Mouse (Mus musculus): ENCODE results near the gene Cntnap2. TPM values are rescaled to one million over a fixed set of nuclear protein-coding genes. Genes with fewer than 3 reads are reported as not detected.

Cntnap2 gene
- 1 to 10 TPM; 7.0 to 7.6 TPM for total RNA-seq (2021)
- long read RNA-seq, experiment 1, full-length matches to known transcripts, result 1 of 21 reads
- long read RNA-seq, experiment 1, partial matches to known transcripts, result 0 of 21 reads
- long read RNA-seq, experiment 1, other reads (novel, unspliced or antisense), result 20 of 21 reads
- long read RNA-seq, experiment 2, full-length matches to known transcripts, result 1 of 20 reads
- long read RNA-seq, experiment 2, partial matches to known transcripts, result 1 of 20 reads
- long read RNA-seq, experiment 2, other reads (novel, unspliced or antisense), result 18 of 20 reads

DNA sequence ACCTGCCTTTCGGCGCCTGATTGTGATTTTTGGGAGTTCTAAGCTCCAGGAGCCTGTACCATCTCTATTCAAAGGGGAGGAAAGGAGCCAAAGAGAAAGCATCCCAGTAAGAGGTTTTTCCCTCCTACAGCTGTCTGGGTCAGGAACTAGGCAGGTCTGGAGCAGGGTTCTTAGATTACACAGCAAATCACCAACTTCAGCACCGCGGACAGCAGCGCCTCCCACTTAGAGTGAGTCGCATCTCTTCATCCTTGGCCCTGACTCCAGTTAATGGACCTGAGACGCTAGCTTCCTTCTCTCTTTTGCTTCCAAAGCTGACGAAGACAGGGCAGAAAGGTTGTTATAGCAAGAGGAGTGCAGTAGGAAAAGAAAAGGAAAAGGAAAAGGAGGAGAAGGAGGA is at the start of gene Cntnap2:
Gene Cntnap2 (plus strand): TSS at position 267 of the 400 bp plus-strand sequence.
- DNase-seq, result no peak

DNA sequence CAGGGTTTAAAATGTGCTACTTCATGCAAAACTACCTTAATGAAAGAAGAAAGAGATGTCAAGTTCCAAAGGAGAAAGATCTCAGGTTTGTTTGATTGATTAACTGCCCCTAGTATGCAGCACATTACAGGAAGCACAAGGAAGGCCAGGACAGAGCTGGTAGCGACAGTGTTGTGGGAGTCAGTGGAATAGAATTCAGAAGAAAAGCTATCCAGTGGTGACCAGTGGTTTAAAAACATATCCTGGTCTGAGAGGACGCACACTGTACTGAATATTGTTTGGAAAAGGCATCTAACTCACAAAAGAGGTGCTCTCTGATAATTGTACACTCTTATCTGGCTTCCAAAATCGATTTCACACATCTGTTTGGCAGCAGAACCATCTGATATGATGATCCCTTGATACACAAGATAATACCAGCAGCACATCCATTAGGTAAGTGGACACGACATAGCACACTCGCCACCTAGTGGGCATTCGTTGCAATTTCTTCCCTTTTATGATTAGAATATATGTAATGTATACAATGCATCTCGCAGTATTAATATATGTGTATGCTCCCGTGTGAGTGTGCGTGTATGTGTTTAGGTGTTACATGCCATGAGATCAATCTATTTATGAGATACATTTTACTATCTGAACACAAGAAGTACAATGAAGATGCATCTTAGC is 33.0 kb upstream of the Cntnap2 start:
- DNase-seq, result no peak

DNA sequence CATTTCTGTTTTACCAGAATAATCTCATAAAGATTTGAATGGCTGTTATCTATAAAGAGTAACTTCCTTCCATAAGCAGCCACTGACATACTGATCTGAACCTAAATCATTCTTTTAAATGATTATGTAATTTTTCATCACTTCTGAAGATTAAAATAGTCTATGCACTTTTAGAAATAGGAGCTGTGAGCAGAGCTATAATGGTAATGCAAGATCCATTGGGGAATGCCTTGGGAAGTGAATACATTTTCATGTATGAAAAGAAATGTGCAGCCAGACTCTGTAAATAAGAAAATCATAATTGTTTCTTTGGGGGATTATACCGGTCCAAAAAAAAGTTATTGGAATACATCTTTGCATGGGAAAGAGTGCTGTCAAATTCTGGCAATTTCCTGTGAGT is 19.7 kb upstream of the Cntnap2 start:
- no peak for DNase-seq

DNA sequence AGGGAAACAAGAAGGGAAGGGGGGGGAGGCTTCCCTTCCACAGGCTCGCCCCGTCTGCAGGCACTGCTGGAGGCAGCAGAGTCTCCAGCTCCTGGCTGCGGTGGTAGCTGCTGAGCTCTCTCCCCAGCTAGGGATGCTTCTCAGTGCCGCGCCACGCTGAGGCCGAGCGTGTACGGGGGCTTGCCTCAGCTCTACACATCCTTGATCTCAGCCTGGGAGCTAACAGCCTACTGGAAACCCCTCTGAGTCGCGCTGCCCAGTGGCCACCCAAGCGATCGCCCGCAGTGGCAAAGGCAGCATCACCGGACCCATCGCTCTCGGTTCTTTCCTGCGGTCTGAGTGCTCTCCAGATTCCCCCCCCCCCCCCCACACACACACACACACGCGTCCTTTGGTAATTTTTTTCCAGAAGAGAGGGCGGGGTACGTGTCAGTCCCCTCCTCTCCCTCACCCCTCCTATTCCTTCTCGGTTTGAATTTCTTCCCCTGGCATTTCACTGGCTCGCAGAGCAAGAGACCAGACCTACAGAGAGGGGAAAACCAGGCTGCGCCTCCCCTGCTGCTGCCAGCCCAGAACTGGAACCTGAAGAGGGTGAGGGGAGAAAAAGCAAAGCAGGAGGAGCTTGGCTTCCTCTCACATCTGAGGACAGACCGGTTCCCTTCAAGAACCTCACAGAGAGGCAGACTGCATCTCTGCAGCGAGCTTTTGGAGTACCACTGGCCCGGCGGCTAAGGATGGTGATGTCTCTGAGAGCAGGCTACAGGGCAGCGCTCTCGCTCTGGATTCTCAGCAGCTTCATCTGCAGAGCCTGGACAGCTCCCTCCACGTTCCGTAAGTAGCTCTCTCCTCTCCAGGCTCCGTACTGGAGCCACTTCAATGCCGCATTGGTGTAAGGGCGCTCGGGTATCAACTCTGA is 657 bp downstream of the Cntnap2 start:
- no peak for DNase-seq

DNA sequence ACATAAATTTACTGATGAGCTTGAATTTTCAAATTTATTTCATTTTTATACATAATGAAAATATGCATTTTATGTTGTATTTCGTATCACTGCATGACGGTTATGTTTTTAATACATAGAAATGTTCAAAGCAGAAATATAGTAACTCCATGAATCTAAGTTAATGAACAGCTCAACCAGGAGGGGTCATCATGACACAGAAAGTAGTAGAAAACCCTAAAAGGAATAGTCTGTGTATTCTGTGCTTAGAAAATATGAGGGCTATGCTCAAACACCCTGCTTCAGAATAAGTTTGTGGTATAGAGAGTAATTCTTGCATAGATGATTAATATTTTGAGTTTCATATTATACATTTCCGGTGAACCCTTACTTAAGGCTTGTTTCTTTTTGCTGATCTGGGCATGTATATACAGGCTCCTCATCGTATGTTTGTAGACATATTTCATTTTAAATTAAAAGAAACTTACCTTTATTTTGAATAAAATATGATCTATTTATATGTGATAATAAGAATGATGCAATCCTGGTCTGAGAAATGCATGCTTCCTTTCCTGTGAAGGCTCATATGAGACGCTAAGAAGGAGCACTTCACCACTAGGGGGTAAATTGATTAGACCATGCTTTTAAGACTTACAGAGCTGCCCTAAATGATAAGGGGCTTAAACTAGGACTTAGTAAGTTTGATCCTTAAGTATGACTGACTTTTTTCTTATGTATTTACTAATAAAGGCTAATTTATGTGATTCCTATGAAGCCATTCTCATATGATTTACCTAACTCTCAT is 3.2 kb downstream of the Cntnap2 start:
- no peak for DNase-seq

DNA sequence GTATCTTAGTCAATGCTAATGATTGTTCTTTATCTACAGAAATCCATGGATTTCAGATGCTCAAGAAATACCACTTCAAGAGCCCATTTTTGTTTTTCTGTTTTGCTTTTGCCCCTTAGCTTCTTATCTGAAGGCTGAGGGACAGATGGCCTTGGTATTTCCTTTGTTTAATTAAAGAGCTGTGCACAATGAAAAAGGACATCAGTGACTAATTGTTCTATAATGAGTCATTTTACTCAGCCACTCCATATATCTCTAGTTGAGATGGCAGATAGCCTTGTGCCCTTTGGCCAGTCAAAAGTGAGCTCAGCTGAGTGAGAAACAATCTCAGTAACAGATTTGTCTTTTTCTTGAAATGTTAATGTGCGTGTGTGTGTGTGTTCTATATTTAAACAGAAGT is 29.1 kb downstream of the Cntnap2 start:
- DNase-seq, result no peak

DNA sequence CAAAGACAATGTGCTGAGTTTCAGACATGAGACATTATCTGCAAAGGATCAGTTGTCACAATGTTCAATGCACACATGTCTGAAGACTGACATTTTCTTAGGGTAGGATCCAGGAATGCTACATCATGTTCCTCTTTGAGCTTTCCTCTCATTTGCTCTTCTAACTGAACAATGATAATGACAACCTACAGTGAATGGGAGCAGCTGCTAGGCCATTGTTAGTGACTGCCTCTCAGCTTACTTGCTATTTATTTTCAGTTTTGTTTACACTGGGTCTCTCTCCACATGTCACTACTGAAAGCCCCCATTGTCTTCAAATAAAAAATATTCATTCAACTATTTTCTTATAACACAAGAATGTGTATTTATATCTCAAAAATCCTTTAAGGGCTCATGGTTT is 54.5 kb downstream of the Cntnap2 start:
- DNase-seq, result no peak

DNA sequence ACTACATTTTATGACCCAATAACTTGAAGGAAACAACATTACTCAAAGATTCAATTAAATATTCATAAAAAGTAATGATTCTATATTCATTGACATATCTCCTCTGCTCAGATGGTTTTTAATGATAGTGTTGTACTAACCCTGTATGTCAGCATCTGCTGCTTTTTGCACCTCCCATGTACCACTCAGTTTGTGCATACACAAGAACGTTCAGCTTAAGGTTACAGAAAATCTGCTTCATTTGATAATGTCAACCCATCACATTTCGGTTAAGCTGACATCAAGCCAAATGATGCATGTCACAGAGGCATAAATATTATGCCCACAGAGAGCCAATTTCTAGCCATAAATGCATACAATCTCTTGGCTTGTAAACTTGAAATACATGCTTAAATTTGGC is 85.7 kb downstream of the Cntnap2 start:
- DNase-seq, result no peak

DNA sequence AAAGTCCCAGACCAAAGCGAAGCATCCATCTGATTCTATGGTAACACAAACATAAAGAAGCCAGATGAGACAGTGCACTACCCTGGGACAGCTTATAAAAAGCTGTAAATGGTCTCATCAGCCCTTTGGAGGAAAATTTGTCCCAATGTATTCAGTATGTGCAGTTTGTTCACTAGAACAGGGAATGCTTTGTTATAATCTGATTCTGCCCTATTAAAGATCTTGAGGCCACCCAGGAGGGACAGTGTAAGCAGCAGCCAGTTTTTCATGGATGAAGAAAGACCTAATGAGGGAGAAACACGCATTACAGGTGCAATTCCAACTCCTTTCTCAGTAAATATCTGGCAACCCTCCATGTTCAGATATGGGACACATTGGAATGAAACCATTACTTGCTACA is 145.9 kb downstream of the Cntnap2 start:
- DNase-seq, result no peak

DNA sequence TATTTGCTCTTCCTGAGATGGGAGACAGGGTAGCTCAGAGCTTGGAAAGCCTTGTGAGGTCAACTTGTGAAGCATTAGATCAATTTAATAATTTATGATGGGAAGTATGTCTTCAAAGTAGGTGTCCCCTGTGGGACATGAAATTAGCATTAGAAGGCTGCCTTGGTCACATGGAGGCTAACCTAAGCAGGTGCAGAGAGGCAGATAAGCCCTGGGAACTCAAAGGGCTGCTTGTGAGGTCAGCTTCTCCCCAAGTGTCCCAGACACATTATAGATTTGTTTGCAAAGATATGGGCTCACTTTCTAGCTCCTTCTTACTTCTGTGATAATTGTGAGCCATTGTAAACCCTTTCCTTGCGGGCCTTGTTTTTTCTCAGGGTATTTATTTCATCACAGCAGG is 155.2 kb downstream of the Cntnap2 start:
- DNase-seq, result no peak

DNA sequence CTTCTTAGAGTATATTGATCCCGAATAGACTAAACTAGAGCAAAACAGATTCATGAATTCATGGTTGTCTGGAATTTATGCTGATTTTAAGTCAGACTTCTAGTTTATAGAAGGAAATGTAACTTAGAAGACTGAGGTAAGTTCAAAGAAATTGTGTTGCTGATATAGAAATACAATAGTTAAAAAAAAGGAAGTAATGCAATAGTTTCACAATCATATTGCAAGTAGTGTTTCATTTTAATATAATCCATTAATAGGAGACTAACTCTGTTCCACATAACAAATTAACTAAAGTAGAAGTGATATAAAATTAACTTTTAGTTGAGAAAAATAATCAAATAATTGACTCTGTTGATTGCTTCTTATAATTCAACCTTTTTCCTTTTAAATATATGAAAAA is 169.8 kb downstream of the Cntnap2 start:
- DNase-seq, result no peak

DNA sequence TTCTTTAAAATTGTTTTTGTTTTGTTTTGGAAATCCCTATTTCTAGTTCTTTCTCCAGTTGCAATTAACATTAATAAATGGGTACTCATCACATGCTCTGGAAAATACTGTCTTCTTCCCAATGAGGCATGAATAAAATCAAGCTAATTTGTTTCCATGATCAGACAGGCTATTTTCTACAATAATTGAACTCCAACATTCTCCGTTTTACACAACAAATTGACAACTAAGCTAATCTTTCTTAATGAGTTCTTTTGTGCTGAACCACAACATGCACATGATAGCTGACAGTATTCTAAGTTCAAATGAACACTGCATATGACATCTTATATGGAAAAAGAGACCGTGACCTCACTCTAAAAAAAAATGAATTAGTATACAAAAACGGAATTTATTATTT is 173.4 kb downstream of the Cntnap2 start:
- DNase-seq, result no peak

DNA sequence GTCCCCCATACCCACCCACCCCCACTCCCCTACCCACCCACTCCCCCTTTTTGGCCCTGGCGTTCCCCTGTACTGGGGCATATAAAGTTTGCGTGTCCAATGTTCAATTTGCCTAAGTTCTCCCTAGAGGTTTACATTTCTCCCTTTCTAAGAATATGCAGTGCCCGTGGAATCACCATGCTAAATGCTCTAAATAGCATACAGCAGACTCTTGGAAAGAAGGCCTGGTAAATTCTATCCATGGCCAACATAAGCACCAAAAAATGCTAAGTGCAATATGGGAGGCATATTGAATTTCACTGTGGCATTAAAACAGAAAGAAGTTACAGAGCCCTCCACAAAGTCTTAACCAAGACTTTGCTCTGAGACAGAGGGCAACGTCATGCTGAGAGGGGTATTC is 177.4 kb downstream of the Cntnap2 start:
- DNase-seq, result no peak

DNA sequence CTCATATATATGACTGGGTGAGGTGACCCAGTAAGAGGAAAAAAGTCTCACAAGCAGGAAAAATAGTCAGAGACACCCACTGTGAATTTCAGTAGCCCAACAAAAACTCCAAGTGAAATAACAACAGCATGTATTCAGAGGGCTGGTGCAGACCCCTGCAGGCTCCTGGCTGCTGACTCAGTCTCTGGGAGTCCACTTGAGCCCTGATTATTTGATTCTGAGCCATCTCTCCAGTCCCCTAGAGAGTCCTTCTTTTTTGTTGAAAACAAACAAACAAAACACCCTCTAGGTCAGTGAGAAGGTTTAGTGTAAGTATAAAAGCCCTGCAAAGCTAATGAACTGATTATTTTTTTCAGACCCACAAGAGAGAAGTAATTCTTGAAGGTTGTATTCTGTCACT is 179.0 kb downstream of the Cntnap2 start:
- no peak for DNase-seq

DNA sequence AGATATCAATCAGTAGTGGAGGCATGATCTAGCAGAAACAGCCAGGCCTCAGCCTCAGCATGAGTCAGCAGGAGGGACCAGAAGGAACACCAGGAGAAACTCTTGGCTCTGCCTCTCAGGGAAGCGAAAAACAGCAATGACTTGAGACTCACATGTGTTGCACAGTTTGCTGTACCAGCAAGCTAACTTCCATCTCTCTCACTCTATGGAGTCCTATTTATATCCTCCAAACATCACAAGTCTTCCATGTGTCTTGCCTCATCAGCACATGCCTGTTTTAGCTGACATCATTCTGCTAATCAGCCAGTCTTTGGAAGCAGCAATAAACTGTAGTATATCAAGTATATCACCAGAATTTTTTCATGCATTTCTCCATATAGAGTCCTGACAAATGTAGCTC is 182.1 kb downstream of the Cntnap2 start:
- no peak for DNase-seq

DNA sequence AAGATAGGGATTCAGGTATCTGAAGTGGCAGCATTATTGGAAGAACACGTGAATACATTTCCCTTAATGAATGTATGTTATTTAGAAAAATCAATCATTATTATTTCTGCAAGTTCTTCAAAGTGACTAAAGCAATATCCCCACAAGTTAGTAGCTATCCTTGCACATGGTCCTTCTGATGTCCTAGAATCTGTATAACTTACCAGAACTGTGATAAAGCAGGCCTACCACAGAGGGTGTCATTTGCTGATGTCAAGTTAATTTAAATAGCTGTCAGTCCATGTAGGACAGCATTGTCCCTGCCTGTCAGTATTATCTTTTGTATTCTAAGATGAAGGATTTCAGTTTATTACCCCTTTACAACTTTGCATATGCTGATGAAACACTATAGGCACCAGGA is 185.5 kb downstream of the Cntnap2 start:
- no peak for DNase-seq

DNA sequence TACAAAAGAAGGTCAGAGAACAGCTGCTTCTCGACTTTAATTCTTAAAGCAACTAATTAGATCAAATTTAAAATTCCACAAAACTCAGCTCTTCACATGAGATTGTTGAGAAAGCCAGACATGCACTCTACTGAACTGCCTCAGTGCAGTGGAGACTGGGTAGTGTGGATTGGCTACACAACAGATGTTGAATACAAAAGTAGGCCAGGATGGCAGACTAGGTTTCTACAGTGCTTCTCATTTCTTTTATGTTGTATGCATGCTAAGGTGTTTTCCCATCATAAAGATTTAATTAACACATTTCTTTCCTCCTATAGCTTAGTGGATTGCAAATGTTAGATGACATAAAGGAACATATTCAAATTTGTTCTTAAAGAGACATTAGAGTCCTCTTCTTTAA is 198.9 kb downstream of the Cntnap2 start:
- no peak for DNase-seq

DNA sequence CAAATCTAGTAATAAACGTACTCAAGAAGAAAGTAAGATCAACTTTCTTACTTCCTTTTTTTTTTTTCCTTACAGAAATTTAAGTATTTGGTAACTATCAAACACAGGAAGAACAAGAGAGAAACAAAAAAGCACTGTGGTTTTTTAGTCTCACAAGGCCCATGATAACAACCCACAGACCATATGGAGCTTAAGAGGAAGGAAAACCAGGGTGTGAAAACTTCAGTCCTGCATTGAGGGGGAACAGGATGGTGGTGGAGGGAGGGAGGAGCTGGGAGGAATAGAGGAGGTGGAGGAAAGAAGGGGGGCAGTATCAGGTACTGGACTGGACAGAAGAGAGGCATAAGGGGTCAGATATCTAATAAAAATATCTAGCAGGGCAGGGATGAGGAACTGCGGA is 212.4 kb downstream of the Cntnap2 start:
- no peak for DNase-seq

DNA sequence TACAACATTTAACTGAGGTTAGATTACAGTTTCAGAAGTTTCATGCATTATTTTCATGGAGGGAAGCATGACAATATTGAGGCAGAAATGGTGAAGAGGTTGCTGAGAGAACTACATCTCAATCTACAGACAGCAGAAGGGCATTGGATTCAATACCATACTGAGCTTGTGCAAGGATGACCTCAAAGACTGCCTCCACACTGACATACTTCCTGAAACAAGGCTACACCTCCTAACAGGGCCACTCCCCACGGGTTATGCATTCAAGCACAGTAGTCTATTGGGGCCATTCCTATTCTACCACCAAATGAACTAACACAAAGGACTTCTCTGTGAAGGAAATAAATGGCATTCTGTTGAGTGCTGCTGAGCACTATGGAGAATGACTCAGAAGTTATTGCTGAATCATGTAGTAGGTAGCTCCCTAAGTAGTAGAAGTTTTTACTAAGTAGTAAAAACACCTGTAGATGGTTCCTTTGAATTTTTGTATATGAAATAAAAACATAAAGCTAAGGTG is 214.2 kb downstream of the Cntnap2 start:
- DNase-seq, result no peak

DNA sequence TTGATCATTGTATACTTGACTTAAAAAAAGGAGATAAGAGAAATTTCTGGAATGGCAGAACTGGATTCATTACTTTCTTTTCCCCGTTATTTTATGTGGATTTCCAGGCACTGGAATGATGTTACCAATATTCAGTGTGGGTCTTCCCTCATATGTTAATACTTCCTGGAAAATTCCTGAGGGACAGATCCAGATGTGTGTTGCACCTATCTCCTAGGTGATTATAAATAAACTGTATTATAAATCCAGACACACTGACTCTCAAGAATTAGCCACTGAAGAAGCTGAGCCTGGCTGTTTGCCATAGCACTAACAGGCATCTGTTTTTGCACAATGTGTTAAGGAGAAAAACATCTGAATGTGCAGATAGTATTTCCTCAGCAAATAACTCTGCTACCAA is 231.0 kb downstream of the Cntnap2 start:
- DNase-seq, result peak; percentile 11

DNA sequence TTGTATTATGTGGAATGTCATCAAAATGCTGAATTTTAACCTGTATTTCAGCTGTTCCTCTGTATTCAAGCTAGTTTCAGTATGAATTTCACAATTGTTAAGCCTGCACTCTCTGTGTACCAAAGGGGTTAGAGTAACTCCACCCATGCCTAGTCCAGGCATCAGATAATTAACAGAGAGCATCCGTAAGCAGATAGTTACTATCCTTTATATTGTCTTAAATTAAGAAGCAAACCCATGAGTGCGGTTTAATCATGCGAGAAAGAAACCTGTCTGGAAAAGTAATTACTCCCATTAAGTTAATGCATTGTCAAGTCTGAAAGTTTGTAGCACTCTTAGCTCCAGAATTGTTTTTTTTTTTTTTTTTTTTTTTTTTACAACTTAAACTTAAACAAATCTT is 258.3 kb downstream of the Cntnap2 start:
- no peak for DNase-seq

DNA sequence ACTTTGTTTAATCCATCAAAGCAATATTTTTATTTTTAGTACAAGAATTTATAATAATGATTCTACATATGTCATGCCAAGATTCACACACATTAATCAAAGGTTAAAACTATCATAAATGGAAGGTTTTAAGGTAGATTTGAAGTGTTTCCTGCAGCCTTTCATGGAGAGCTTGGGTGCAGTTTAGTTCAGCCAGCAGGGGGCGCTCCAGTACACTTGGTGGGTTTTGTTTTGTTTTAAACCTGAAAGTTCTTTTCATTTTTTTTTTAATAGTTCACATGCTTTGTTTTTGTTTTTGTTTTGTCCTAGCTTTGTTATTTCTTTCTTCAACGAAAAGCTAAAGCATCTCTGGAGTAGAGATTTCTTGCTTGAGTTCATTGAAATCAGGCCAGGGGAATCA is 264.3 kb downstream of the Cntnap2 start:
- DNase-seq, result no peak
